Mouse (Mus musculus): Measurements from ENCODE around the gene Alg14.
A peak's percentile ranks its signal among the peaks of the same experiment; 100 is the strongest.

The Alg14 gene

GRCm38 (mm10) chr3:121403449-121403848, 111.9 kb downstream of the Alg14 start:
- peak; percentile 48 for DNase-seq (ENCODE audit: low read depth, low spot score)

GRCm38 (mm10) chr3:121405101-121405500, 113.5 kb downstream of the Alg14 start:
- no peak for DNase-seq (ENCODE audit: low read depth, low spot score)

GRCm38 (mm10) chr3:121407417-121407816, 115.8 kb downstream of the Alg14 start:
- no peak for DNase-seq (ENCODE audit: low read depth, low spot score)

GRCm38 (mm10) chr3:121408386-121408785, 116.8 kb downstream of the Alg14 start:
- DNase-seq (ENCODE audit: low read depth, low spot score) = no peak

- DNase-seq (ENCODE audit: low read depth, low spot score) = no peak
Observed at GRCm38 (mm10) chr3:121411450-121411849, 119.9 kb downstream of the Alg14 start.

Data from ES-CJ7 (cell line).